In genomic region chr9:32701126-32701997, GRCm38 (mm10) we compare ENCODE assay signal across 12 mouse cellular contexts.
DNase-seq lines count a peak whose midpoint lies in the region; ATAC-seq lines count a peak whose summit lies in the region.
"Had no signal": no experiment of that assay in that cellular context is flagged by ENCODE, and none has a peak within 500 bp of the region (broad histone marks: within the 10 kb centered on the region; RNA-seq: fewer than 3 reads in every experiment).

No protein-coding gene starts in this region.

- no peaks in the 10 kb centered on the region for H3K36me3 ChIP-seq in hindbrain, embryonic 15.5 days
- H3K36me3 ChIP-seq in hindbrain, embryonic 13.5 days: no peaks in the 10 kb centered on the region
- no peaks in the 10 kb centered on the region for H3K36me3 ChIP-seq in liver, embryonic 11.5 days (ENCODE audit: control insufficient read depth, insufficient read depth, low read length)
- H3K36me3 ChIP-seq: forebrain, embryonic 10.5 days; G1E had no signal

- H3K27ac ChIP-seq in hindbrain, embryonic 15.5 days (replicated peaks): no peak overlapping the region
- H3K27ac ChIP-seq in hindbrain, embryonic 13.5 days: no peak overlapping the region
- H3K27ac ChIP-seq in liver, embryonic 11.5 days (ENCODE audit: low read depth, low read length): no peak overlapping the region
- H3K27ac ChIP-seq: forebrain, embryonic 10.5 days had no signal

- 83% methylated on average over 20 of the region's 20 CpGs for WGBS in hindbrain, embryonic 15.5 days
- 84% methylated on average over 20 of the region's 20 CpGs for WGBS in hindbrain, embryonic 13.5 days
- 82% methylated on average over 20 of the region's 20 CpGs for WGBS in liver, embryonic 11.5 days

- DNase-seq in thymus, postnatal 0 days (ENCODE audit: low spot score): peak; percentile 40
- DNase-seq in thymus, postnatal 36 days: no peak
- no peak for DNase-seq in liver, embryonic 11.5 days (ENCODE audit: low spot score)
- DNase-seq in thymus, postnatal 4 days: peak; percentile 54
- no peak for DNase-seq in adrenal gland, adult 18-20 months (ENCODE audit: low spot score in 2 of 2)
- no peak for DNase-seq in adrenal gland, adult (ENCODE audit: inconsistent age in 2 of 2, low spot score in 1 of 2)
- DNase-seq: adrenal gland, postnatal 25 days; cerebellum, postnatal 14 days had no signal

- no peak for ATAC-seq in hindbrain, embryonic 15.5 days (ENCODE audit: low FRiP score, low read depth)
- no peak for ATAC-seq in hindbrain, embryonic 13.5 days (ENCODE audit: low FRiP score)
- no peak for ATAC-seq in liver, embryonic 11.5 days (replicated peaks; ENCODE audit: low FRiP score)

- 0 out of 2 replicates have a peak overlapping the region, but pooled peaks have one; percentile 5 for H3K4me2 ChIP-seq in hindbrain, embryonic 15.5 days
- H3K4me2 ChIP-seq in hindbrain, embryonic 13.5 days: no peak overlapping the region
- H3K4me2 ChIP-seq in liver, embryonic 11.5 days: peak overlapping the region; percentile 49; the same call in 1 of the 2 replicates

- H3K9me3 ChIP-seq in hindbrain, embryonic 15.5 days: no peaks in the 10 kb centered on the region
- no peaks in the 10 kb centered on the region for H3K9me3 ChIP-seq in hindbrain, embryonic 13.5 days
- no peaks in the 10 kb centered on the region for H3K9me3 ChIP-seq in liver, embryonic 11.5 days (ENCODE audit: control insufficient read depth, low read length)
- H3K9me3 ChIP-seq: forebrain, embryonic 10.5 days had no signal

- H3K27me3 ChIP-seq in hindbrain, embryonic 15.5 days: peaks cover 40% of the 10 kb centered on the region
- H3K27me3 ChIP-seq in hindbrain, embryonic 13.5 days: peaks cover 70% of the 10 kb centered on the region
- H3K27me3 ChIP-seq in liver, embryonic 11.5 days (replicated peaks; ENCODE audit: control insufficient read depth, insufficient read depth, low read length): no peaks in the 10 kb centered on the region

- H3K4me3 ChIP-seq in hindbrain, embryonic 15.5 days: no peak overlapping the region
- H3K4me3 ChIP-seq in hindbrain, embryonic 13.5 days: no peak overlapping the region
- no peak overlapping the region for H3K4me3 ChIP-seq in liver, embryonic 11.5 days (ENCODE audit: low read depth, low read length)
- H3K4me3 ChIP-seq: forebrain, embryonic 10.5 days had no signal

- H3K4me1 ChIP-seq in hindbrain, embryonic 15.5 days (replicated peaks): 0 out of 2 replicates have a peak, but pooled peaks cover under 1% of the 10 kb centered on the region
- peaks cover 4% of the 10 kb centered on the region; the same call in 1 of the 2 replicates for H3K4me1 ChIP-seq in hindbrain, embryonic 13.5 days (replicated peaks)
- H3K4me1 ChIP-seq in liver, embryonic 11.5 days (replicated peaks; ENCODE audit: control insufficient read depth, insufficient read depth, low read length): 0 out of 2 replicates have a peak, but pooled peaks cover 3% of the 10 kb centered on the region

- H3K9ac ChIP-seq in hindbrain, embryonic 15.5 days: no peak overlapping the region
- no peak overlapping the region for H3K9ac ChIP-seq in hindbrain, embryonic 13.5 days
- H3K9ac ChIP-seq in liver, embryonic 11.5 days (ENCODE audit: low read depth, low read length): 0 out of 2 replicates have a peak overlapping the region, but pooled peaks have one; percentile 25

Comparison
In these comparisons a context has a peak if more than half of its experiments do, and no peak if none do; other contexts are left out.
1. DNase-seq: peak in thymus, postnatal 0 days (single experiment) and thymus, postnatal 4 days (single experiment); none in thymus, postnatal 36 days (0 of 2), liver, embryonic 11.5 days (single experiment), adrenal gland, adult 18-20 months (0 of 2) and adrenal gland, adult (0 of 2).